Mouse (Mus musculus) lung, postnatal 0 days (tissue): Measurements from ENCODE around the gene Abcb8. TPM values are rescaled to one million over a fixed set of nuclear protein-coding genes. Genes with fewer than 3 reads are reported as not detected.
"Not testable (repeated sequence)": the region's sequence is repeated elsewhere in the genome, so short reads cannot be mapped to it uniquely, and the experiment has no call there.

Experiments
- ATAC-seq: fragments of 200-750 bp; cut with Nextera tagmentation; 2 replicates; pipeline ENCODE4 v1.8.0; 2017; ENCODE audit warnings: moderate library complexity
- DNase-seq: peaks from one replicate; pipeline ENCODE4 v3.0.0-alpha.2; 2016; ENCODE audit warnings: low spot score
- H3K27ac ChIP-seq: fragments of 300-500 bp; sonication (generic); 2 replicates; pipeline ENCODE4 v1.5.1; 2014; ENCODE audit warnings: antibody characterized with exemption, mild to moderate bottlenecking, low read length, mixed read lengths
- H3K27me3 ChIP-seq: fragments of 300-500 bp; sonication (generic); replicated peaks from 2 replicates; pipeline ENCODE4 v1.6.1; 2014; ENCODE audit warnings: low read length, mixed read lengths; ENCODE audit not compliant: insufficient read depth
- H3K36me3 ChIP-seq: fragments of 300-500 bp; sonication (generic); 2 replicates; pipeline ENCODE4 v1.6.1; 2014; ENCODE audit warnings: low read length, mixed read lengths; ENCODE audit not compliant: insufficient read depth
- H3K4me1 ChIP-seq: fragments of 300-500 bp; sonication (generic); 2 replicates; pipeline ENCODE4 v1.6.1; 2014; ENCODE audit warnings: antibody characterized with exemption, low read depth, low read length, mixed read lengths; ENCODE audit not compliant: insufficient read depth
- H3K4me2 ChIP-seq: fragments of 300-500 bp; sonication (generic); replicated peaks from 2 replicates; pipeline ENCODE4 v1.6.1; 2014; ENCODE audit warnings: low read depth, mild to moderate bottlenecking, low read length, moderate library complexity, mixed read lengths
- H3K4me3 ChIP-seq: fragments of 300-500 bp; sonication (generic); 2 replicates; pipeline ENCODE4 v1.5.1; 2014; ENCODE audit warnings: low read depth, low read length
- H3K9ac ChIP-seq: fragments of 300-500 bp; sonication (generic); replicated peaks from 2 replicates; pipeline ENCODE4 v1.6.1; 2014; ENCODE audit warnings: low read depth, mild to moderate bottlenecking
- H3K9me3 ChIP-seq: fragments of 300-500 bp; sonication (generic); 2 replicates; pipeline ENCODE4 v1.6.1; 2016; ENCODE audit warnings: low read length, mixed read lengths
- CTCF ChIP-seq: IDR thresholded peaks from 2 replicates; pipeline ENCODE4 v1.5.1; 2016; ENCODE audit warnings: antibody characterized with exemption, mild to moderate bottlenecking
- EP300 ChIP-seq: IDR thresholded peaks from 2 replicates; pipeline ENCODE4 v1.6.1; 2016; ENCODE audit warnings: antibody characterized with exemption, mild to moderate bottlenecking, control low read depth
- WGBS: fragments of 180-500 bp; shearing (Covaris S2); extraction: QIAGEN DNeasy Blood & Tissue Kit; methylation state at CpG from one replicate; pipeline ENCODE4 v1.1.7; 2014; 5-methylcytosine and 5-hydroxymethylcytosine counted together
- polyA plus RNA-seq: library from polyadenylated mRNA; unstranded; fragments of >200 nt; fragmentation: Nextera tagmentation; extraction: Ambion mirVana; gene quantifications from 2 replicates; pipeline ENCODE4 v1.2.1, GENCODE M21; 2015

The Abcb8 gene
- polyA plus RNA-seq, 1 experiment from 2014 or later = 25.6 TPM

GRCm38 (mm10) chr5:24396254-24396653 lies 2.8 kb downstream of the Abcb8 start:
- H3K27ac ChIP-seq, H3K9me3 ChIP-seq, H3K36me3 ChIP-seq, H3K27me3 ChIP-seq, ATAC-seq, H3K4me2 ChIP-seq, H3K4me3 ChIP-seq, H3K4me1 ChIP-seq, DNase-seq, H3K9ac ChIP-seq: not testable (repeated sequence)
- peak; percentile 14; the same call in 1 of the 2 replicates for TF ChIP-seq CTCF
- 83% methylated on average over 6 of the region's 6 CpGs for WGBS

DNA sequence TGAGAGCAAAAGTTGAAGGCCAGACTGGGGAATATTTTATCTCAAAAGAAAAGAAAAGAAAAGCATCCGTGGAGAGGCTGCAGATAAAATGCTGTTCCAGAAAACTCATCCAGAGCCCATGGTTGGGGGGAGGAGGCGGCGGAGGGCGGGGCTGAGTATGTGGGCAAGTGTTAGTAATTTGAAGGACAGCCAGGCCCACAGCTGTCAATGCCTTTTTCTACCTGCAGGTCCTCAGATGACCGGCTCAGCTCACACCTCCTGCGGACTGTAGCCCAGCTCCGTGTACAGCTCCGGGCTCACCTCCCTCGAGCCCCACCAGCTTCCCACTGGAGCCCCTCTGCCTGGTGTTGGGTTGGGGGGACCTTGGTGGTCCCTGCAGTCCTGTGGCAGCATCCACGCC lies 6.2 kb downstream of the Abcb8 start:
- ATAC-seq (no peak), DNase-seq (no peak)
- H3K9me3 ChIP-seq = no peaks in the 10 kb centered on the region
- H3K9ac ChIP-seq = no peak overlapping the region
- WGBS = 80% methylated on average over 10 of the region's 10 CpGs
- H3K27me3 ChIP-seq = no peaks in the 10 kb centered on the region
- no peak overlapping the region for H3K4me2 ChIP-seq
- TF ChIP-seq CTCF (no peak), EP300 (no peak)
- no peaks in the 10 kb centered on the region for H3K4me1 ChIP-seq
- H3K36me3 ChIP-seq = no peaks in the 10 kb centered on the region
- no peak overlapping the region for H3K4me3 ChIP-seq
- no peak overlapping the region for H3K27ac ChIP-seq

GRCm38 (mm10) chr5:24400362-24400761 lies 6.9 kb downstream of the Abcb8 start:
- Histone ChIP-seq H3K4me3 (no peak overlapping the region), H3K9me3 (no peaks in the 10 kb centered on the region), H3K9ac (no peak overlapping the region), H3K36me3 (no peaks in the 10 kb centered on the region), H3K4me1 (no peaks in the 10 kb centered on the region), H3K27ac (no peak overlapping the region), H3K27me3 (no peaks in the 10 kb centered on the region), H3K4me2 (no peak overlapping the region)
- ATAC-seq (no peak), DNase-seq (no peak)
- 91% methylated on average over 11 of the region's 11 CpGs for WGBS
- TF ChIP-seq CTCF (no peak), EP300 (no peak)

DNA sequence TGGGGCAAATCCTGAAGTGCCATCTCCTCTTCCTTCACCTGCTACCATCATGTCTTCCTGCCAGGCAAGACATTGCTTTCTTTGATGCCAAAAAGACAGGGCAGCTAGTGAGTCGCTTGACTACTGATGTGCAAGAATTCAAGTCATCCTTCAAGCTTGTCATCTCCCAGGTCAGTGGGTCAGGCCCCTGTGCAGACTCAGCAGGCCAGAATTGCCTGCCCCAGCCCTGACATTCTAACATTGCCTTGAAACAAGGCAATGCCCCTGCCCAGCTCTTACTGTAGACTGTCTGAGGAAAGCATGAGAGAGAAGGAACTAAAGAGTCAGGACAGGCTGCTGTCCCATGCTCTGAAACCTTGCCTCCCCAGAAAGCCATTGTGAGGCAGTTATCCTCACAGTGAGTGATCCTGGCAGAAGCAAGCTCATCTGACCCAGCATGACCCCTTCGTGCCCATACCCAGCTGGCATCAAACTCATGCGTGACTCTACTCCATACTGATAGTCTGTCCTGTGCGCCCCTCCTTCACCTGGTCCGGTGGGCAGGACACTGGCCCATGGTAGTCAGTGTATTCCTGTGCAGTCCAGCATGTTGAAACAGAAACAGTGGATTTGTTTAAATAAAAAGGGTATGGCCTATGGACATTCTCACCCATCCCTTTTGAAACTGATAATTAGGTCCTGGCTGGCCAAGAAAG lies 7.6 kb downstream of the Abcb8 start:
- Histone ChIP-seq H3K36me3 (no peaks in the 10 kb centered on the region), H3K4me2 (no peak overlapping the region), H3K4me1 (no peaks in the 10 kb centered on the region), H3K27me3 (no peaks in the 10 kb centered on the region), H3K9ac (no peak overlapping the region), H3K27ac (no peak overlapping the region), H3K4me3 (no peak overlapping the region), H3K9me3 (no peaks in the 10 kb centered on the region)
- WGBS = 89% methylated on average over 5 of the region's 5 CpGs
- no peak for ATAC-seq
- DNase-seq = no peak
- no peak for TF ChIP-seq EP300
- TF ChIP-seq CTCF = no peak

DNA sequence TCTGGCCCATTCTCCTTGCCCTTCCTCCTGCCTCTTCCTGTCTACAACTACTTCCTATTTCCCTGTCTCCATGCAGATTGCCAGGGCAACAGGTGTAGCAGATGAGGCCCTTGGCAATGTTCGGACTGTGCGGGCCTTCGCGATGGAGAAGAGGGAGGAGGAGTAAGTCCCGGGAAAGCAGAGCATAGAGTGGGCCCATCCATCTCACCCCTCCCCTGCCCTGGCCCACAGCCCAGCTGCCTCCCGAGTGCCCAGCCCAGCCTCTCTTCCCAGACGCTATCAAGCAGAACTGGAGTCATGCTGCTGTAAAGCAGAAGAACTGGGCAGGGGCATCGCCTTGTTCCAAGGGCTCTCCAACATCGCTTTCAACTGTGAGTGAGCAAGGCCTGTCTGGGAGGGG lies 8.5 kb downstream of the Abcb8 start:
- Histone ChIP-seq H3K9ac (no peak overlapping the region), H3K27ac (no peak overlapping the region), H3K9me3 (no peaks in the 10 kb centered on the region), H3K27me3 (no peaks in the 10 kb centered on the region), H3K4me3 (no peak overlapping the region), H3K4me2 (no peak overlapping the region), H3K4me1 (no peaks in the 10 kb centered on the region), H3K36me3 (peaks cover 5% of the 10 kb centered on the region; the same call in 1 of the 2 replicates)
- TF ChIP-seq EP300 (no peak), CTCF (no peak)
- DNase-seq (no peak), ATAC-seq (no peak)
- 67% methylated on average over 9 of the region's 9 CpGs for WGBS

GRCm38 (mm10) chr5:24404594-24405360 lies 11.3 kb downstream of the Abcb8 start:
- H3K27ac ChIP-seq = no peak overlapping the region
- WGBS = 74% methylated on average over 6 of the region's 6 CpGs
- no peak for TF ChIP-seq CTCF
- TF ChIP-seq EP300 = no peak
- H3K27me3 ChIP-seq = no peaks in the 10 kb centered on the region
- H3K9me3 ChIP-seq = no peaks in the 10 kb centered on the region
- H3K9ac ChIP-seq = no peak overlapping the region
- H3K4me3 ChIP-seq = no peak overlapping the region
- H3K4me1 ChIP-seq = no peaks in the 10 kb centered on the region
- peaks cover 5% of the 10 kb centered on the region; the same call in 1 of the 2 replicates for H3K36me3 ChIP-seq
- no peak for ATAC-seq
- DNase-seq = no peak
- no peak overlapping the region for H3K4me2 ChIP-seq
